In genomic region chr8:119717765-119718164, GRCm38 (mm10) we compare ENCODE assay signal across 10 mouse cellular contexts. TPM values are rescaled to one million over a fixed set of nuclear protein-coding genes. Genes with fewer than 3 reads are reported as not detected.
DNase-seq lines count a peak whose midpoint lies in the region; ATAC-seq and TF ChIP-seq lines count a peak whose summit lies in the region.
"Had no signal": no experiment of that assay in that cellular context is flagged by ENCODE, and none has a peak within 500 bp of the region (broad histone marks: within the 10 kb centered on the region; RNA-seq: fewer than 3 reads in every experiment).

No protein-coding gene starts in this region.

- H3K27ac ChIP-seq in kidney, adult 2 months (ENCODE audit: insufficient read depth, low read depth, low read length): no peak overlapping the region
- no peak overlapping the region for H3K27ac ChIP-seq in kidney, embryonic 16.5 days (ENCODE audit: low read length)
- no peak overlapping the region for H3K27ac ChIP-seq in ES-Bruce4 (ENCODE audit: insufficient read depth, low read length)
- H3K27ac ChIP-seq: embryonic facial prominence, embryonic 13.5 days; liver, embryonic 15.5 days had no signal

- no peak for TF ChIP-seq EP300 in ES-Bruce4 (IDR thresholded peaks at IDR 0.05; ENCODE audit: insufficient read depth, low read depth, low read length)

- no peak overlapping the region for H3K4me2 ChIP-seq in kidney, embryonic 16.5 days (replicated peaks; ENCODE audit: low read depth, low read length)
- H3K4me2 ChIP-seq: embryonic facial prominence, embryonic 13.5 days; liver, embryonic 15.5 days had no signal

- intact Hi-C loops in left cerebral cortex, postnatal 10 days (cut with DNase I): no loop called here

- TF ChIP-seq POLR2A in kidney, adult 2 months (IDR thresholded peaks at IDR 0.05; ENCODE audit: low read depth, low read length): no peak
- no peak for TF ChIP-seq POLR2A in ES-Bruce4 (IDR thresholded peaks at IDR 0.05; ENCODE audit: insufficient read depth, low read length)

- 58% methylated on average over 9 of the region's 9 CpGs for WGBS in kidney, adult 2 months
- 58% methylated on average over 9 of the region's 9 CpGs for WGBS in kidney, embryonic 16.5 days

- no peaks in the 10 kb centered on the region for H3K36me3 ChIP-seq in kidney, adult 2 months (ENCODE audit: control insufficient read depth, insufficient read depth, low read length)
- no peaks in the 10 kb centered on the region for H3K36me3 ChIP-seq in kidney, embryonic 16.5 days (ENCODE audit: insufficient read depth, low read length)
- H3K36me3 ChIP-seq in ES-Bruce4 (ENCODE audit: control insufficient read depth, insufficient read depth, low read length, poor library complexity, severe bottlenecking): no peaks in the 10 kb centered on the region
- H3K36me3 ChIP-seq: embryonic facial prominence, embryonic 13.5 days; liver, embryonic 15.5 days had no signal

- no peaks in the 10 kb centered on the region for H3K9me3 ChIP-seq in kidney, embryonic 16.5 days (ENCODE audit: low read length)
- H3K9me3 ChIP-seq in ES-Bruce4 (replicated peaks; ENCODE audit: control insufficient read depth, insufficient read depth, low read length, poor library complexity, severe bottlenecking): no peaks in the 10 kb centered on the region
- H3K9me3 ChIP-seq: embryonic facial prominence, embryonic 13.5 days; liver, embryonic 15.5 days had no signal

- TF ChIP-seq CTCF in kidney, adult 2 months (conservative IDR thresholded peaks at IDR 0.05; ENCODE audit: insufficient read depth, insufficient read length, low read depth, low read length): peak; percentile 39
- TF ChIP-seq CTCF in ES-Bruce4 (IDR thresholded peaks at IDR 0.05; ENCODE audit: low read depth, low read length): peak; percentile 30

- no peak overlapping the region for H3K4me3 ChIP-seq in kidney, adult 2 months (ENCODE audit: insufficient read depth, low read depth, low read length)
- H3K4me3 ChIP-seq in kidney, embryonic 16.5 days (ENCODE audit: low read length): no peak overlapping the region
- H3K4me3 ChIP-seq in ES-Bruce4 (ENCODE audit: low read depth, low read length): no peak overlapping the region
- H3K4me3 ChIP-seq: embryonic facial prominence, embryonic 13.5 days; liver, embryonic 15.5 days had no signal

- H3K27me3 ChIP-seq in kidney, adult 2 months (replicated peaks; ENCODE audit: control insufficient read depth, insufficient read depth, low read length): no peaks in the 10 kb centered on the region
- no peaks in the 10 kb centered on the region for H3K27me3 ChIP-seq in kidney, embryonic 16.5 days (ENCODE audit: insufficient read depth, low read length)
- H3K27me3 ChIP-seq in ES-Bruce4 (ENCODE audit: control insufficient read depth, insufficient read depth, low read length, poor library complexity, severe bottlenecking): no peaks in the 10 kb centered on the region
- H3K27me3 ChIP-seq: embryonic facial prominence, embryonic 13.5 days had no signal

- peak; percentile 37 for DNase-seq in kidney, adult 2 months
- peak; percentile 32 for DNase-seq in c-Kit-positive CD71-positive TER-119-negative erythroid progenitor cells, embryonic 14.5 days (ENCODE audit: low read depth)
- peak; percentile 58 for DNase-seq in lung, postnatal 10 days
- peak; percentile 51 for DNase-seq in thymus, postnatal 14 days
- DNase-seq in layer of hippocampus, adult 8-10 months (ENCODE audit: low spot score in 2 of 2): no peak
- DNase-seq in left cerebral cortex, postnatal 10 days (ENCODE audit: extremely low spot score in 1 of 2, low spot score in 2 of 2): no peak

- H3K4me1 ChIP-seq in kidney, adult 2 months (ENCODE audit: control insufficient read depth, insufficient read depth, low read length): no peaks in the 10 kb centered on the region
- H3K4me1 ChIP-seq in kidney, embryonic 16.5 days (ENCODE audit: insufficient read depth, low read length): no peaks in the 10 kb centered on the region
- H3K4me1 ChIP-seq in ES-Bruce4 (ENCODE audit: control insufficient read depth, insufficient read depth, low read length): no peaks in the 10 kb centered on the region

- H3K9ac ChIP-seq in kidney, embryonic 16.5 days (replicated peaks; ENCODE audit: low read length): no peak overlapping the region
- no peak overlapping the region for H3K9ac ChIP-seq in ES-Bruce4 (ENCODE audit: low read depth, poor library complexity, severe bottlenecking)
- H3K9ac ChIP-seq: embryonic facial prominence, embryonic 13.5 days; liver, embryonic 15.5 days had no signal

- ATAC-seq in kidney, embryonic 16.5 days (ENCODE audit: low FRiP score, low TSS enrichment): no peak

RNA-seq across cellular contexts. Expression of gene Atp2c2, which starts 18.0 kb away (rescaled TPM):
- polyA plus RNA-seq in kidney, adult 2 months (2012; rRNA removed): 0.24 and 0.52 TPM in 2 replicates
- 1.9 and 2.7 TPM in 2 replicates for polyA plus RNA-seq in kidney, embryonic 16.5 days (2015; fragmentation: Nextera tagmentation; extraction: Ambion mirVana)
- polyA plus RNA-seq in ES-Bruce4 (2011; ENCODE audit: insufficient read depth, insufficient read length, low read depth, missing spikeins): 2.8 and 3.4 TPM in 2 replicates
- 1 to 10 TPM; 1.9 to 2.4 (median 2.2) TPM for total RNA-seq in layer of hippocampus, adult 8-10 months (2022)
- under 1 TPM; 0.55 to 0.79 TPM for total RNA-seq in left cerebral cortex, postnatal 10 days (2021)

RNA-seq across cellular contexts. Expression of gene Wfdc1, which starts 51.6 kb away (rescaled TPM):
- polyA plus RNA-seq in kidney, adult 2 months (2012; rRNA removed): 8.4 and 11.8 TPM in 2 replicates
- polyA plus RNA-seq in kidney, embryonic 16.5 days (2015; fragmentation: Nextera tagmentation; extraction: Ambion mirVana): 2.3 and 3.7 TPM in 2 replicates
- polyA plus RNA-seq in ES-Bruce4 (2011; ENCODE audit: insufficient read depth, insufficient read length, low read depth, missing spikeins): not detected in 2 replicates
- total RNA-seq in layer of hippocampus, adult 8-10 months (2022): 1 to 10 TPM; 5.9 to 7.8 (median 7.0) TPM
- 1 to 10 TPM; 4.5 to 5.7 TPM for total RNA-seq in left cerebral cortex, postnatal 10 days (2021)

Comparison
In these comparisons a context has a peak if more than half of its experiments do, and no peak if none do; other contexts are left out.
1. DNase-seq: peak in kidney, adult 2 months (single experiment), c-Kit-positive CD71-positive TER-119-negative erythroid progenitor cells, embryonic 14.5 days (single experiment), lung, postnatal 10 days (single experiment) and thymus, postnatal 14 days (single experiment); none in layer of hippocampus, adult 8-10 months (0 of 2) and left cerebral cortex, postnatal 10 days (0 of 2).